Mouse (Mus musculus): ENCODE measurements at regions not wholly inside any gene's neighbourhood (a gene's known extent, or its start where the extent isn't known, plus 50 kb on each side); places are given as distances from the start of the nearest gene placed in this dataset.

- H3K27me3 ChIP-seq = no peaks in the 10 kb centered on the region
- H3K9ac ChIP-seq (replicated peaks) = no peak overlapping the region
- H3K4me3 ChIP-seq (replicated peaks) = no peak overlapping the region
- 0 out of 2 replicates have a peak, but pooled peaks cover 4% of the 10 kb centered on the region for H3K4me1 ChIP-seq (replicated peaks)
- 16% methylated on average over 2 of the region's 2 CpGs for WGBS
- H3K9me3 ChIP-seq = no peaks in the 10 kb centered on the region
- no peak overlapping the region for H3K27ac ChIP-seq
- ATAC-seq (ENCODE audit: insufficient number of reproducible peaks, insufficient read depth, low FRiP score, low TSS enrichment, low read depth) = peak; percentile 76
- no peak overlapping the region for H3K4me2 ChIP-seq
- no peaks in the 10 kb centered on the region for H3K36me3 ChIP-seq
Measured at GRCm38 (mm10) chr13:84514981-84515510, 292.9 kb downstream of the Tmem161b start.
